Mouse (Mus musculus) gastrocnemius, adult 2 months (tissue): ENCODE data around the gene Ccdc9. TPM values are rescaled to one million over a fixed set of nuclear protein-coding genes. Genes with fewer than 3 reads are reported as not detected.
A peak's percentile ranks its signal among the peaks of the same experiment; 100 is the strongest.
"Not testable (repeated sequence)": the region's sequence is repeated elsewhere in the genome, so short reads cannot be mapped to it uniquely, and the experiment has no call there.

Experiments used
- DNase-seq: peaks from one replicate; pipeline ENCODE4 v3.0.0; 2022
- H3K27ac ChIP-seq: fragments of 200-600 bp; 2 replicates; pipeline ENCODE4 v1.8.1; 2022; ENCODE audit warnings: mild to moderate bottlenecking
- H3K4me3 ChIP-seq: fragments of 200-600 bp; 2 replicates; pipeline ENCODE4 v1.8.1; 2022; ENCODE audit warnings: mild to moderate bottlenecking, moderate library complexity
- CTCF ChIP-seq: fragments of 200-600 bp; IDR thresholded peaks from 2 replicates; pipeline ENCODE4 v1.8.1; 2022; ENCODE audit warnings: antibody characterized with exemption, mild to moderate bottlenecking, moderate library complexity
- intact Hi-C: fragments of 180-260 bp; cut with DNase I; formaldehyde crosslinking; loops from one replicate; pipeline ENCODE4 v1.15.1; 2025
- total RNA-seq, 2 experiments: library from RNA; stranded (reverse); gene quantifications; 2 replicates each; pipeline ENCODE4 v1.2.3; 2021

Ccdc9 gene
- total RNA-seq, 2 experiments from 2014 or later = 41.0 to 42.1 TPM

- no peak for DNase-seq
- no peak overlapping the region for H3K4me3 ChIP-seq
- no peak for TF ChIP-seq CTCF
- intact Hi-C loops = no loop called here
- no peak overlapping the region for H3K27ac ChIP-seq
Observed at GRCm38 (mm10) chr7:16274922-16275890, 11.4 kb downstream of the Ccdc9 start.

GRCm38 (mm10) chr7:16273766-16274140 lies 12.8 kb downstream of the Ccdc9 start:
- peak; percentile 62 for DNase-seq
- intact Hi-C loops = no loop called here
- H3K27ac ChIP-seq = peak overlapping the region; percentile 83
- H3K4me3 ChIP-seq = peak overlapping the region; percentile 88
- no peak for TF ChIP-seq CTCF

- peak; percentile 91 for DNase-seq
- peak within 1 kb of the TSS; percentile 88 for H3K4me3 ChIP-seq
- H3K27ac ChIP-seq = peak within 1 kb of the TSS; percentile 83
- no peak for TF ChIP-seq CTCF
- intact Hi-C loops = no loop called here
Observed at GRCm38 (mm10) chr7:16273081-16273765, 13.4 kb downstream of the Ccdc9 start, which contains the start of gene Inafm1. Gene Inafm1, minus strand, starts transcription at chr7:16273617.

- intact Hi-C loops = no loop called here
- Histone ChIP-seq H3K27ac (peak overlapping the region; percentile 83), H3K4me3 (peak overlapping the region; percentile 88)
- peak; percentile 76 for DNase-seq
- peak; percentile 12; the same call in 1 of the 2 replicates for TF ChIP-seq CTCF
Observed at GRCm38 (mm10) chr7:16272681-16273080, 13.9 kb downstream of the Ccdc9 start.

- TF ChIP-seq CTCF = no peak
- no peak for DNase-seq
- intact Hi-C loops = no loop called here
- Histone ChIP-seq H3K27ac (no peak overlapping the region), H3K4me3 (no peak overlapping the region)
Observed at GRCm38 (mm10) chr7:16271139-16271538, 15.5 kb downstream of the Ccdc9 start.

GRCm38 (mm10) chr7:16266593-16266992 lies 20.0 kb downstream of the Ccdc9 start:
- H3K27ac ChIP-seq, intact Hi-C loops, H3K4me3 ChIP-seq, DNase-seq: not testable (repeated sequence)

GRCm38 (mm10) chr7:16265856-16266255 lies 20.7 kb downstream of the Ccdc9 start:
- intact Hi-C loops = no loop called here
- TF ChIP-seq CTCF = no peak
- no peak for DNase-seq

GRCm38 (mm10) chr7:16263843-16264242 lies 22.8 kb downstream of the Ccdc9 start:
- intact Hi-C loops = loop anchor here (1.0 kb wide), 1 partner anchor 72 kb away; no protein-coding TSS in a partner anchor
- TF ChIP-seq CTCF = no peak
- Histone ChIP-seq H3K4me3 (no peak overlapping the region), H3K27ac (no peak overlapping the region)
- no peak for DNase-seq

More at GRCm38 (mm10) chr7:16265856-16266255, 20.7 kb downstream of the Ccdc9 start:
- Histone ChIP-seq H3K27ac (no peak overlapping the region), H3K4me3 (no peak overlapping the region)

- intact Hi-C loops = loop anchor here (1.0 kb wide), 1 partner anchor 71 kb away; no protein-coding TSS in a partner anchor
- DNase-seq = peak; percentile 81
- Histone ChIP-seq H3K4me3 (no peak overlapping the region), H3K27ac (no peak overlapping the region)
- peak; percentile 73 for TF ChIP-seq CTCF
Observed at GRCm38 (mm10) chr7:16263015-16263787, 23.4 kb downstream of the Ccdc9 start.

- Histone ChIP-seq H3K4me3 (no peak overlapping the region), H3K27ac (no peak overlapping the region)
- no peak for TF ChIP-seq CTCF
- intact Hi-C loops = no loop called here
- DNase-seq = no peak
Observed at GRCm38 (mm10) chr7:16261097-16261496, 25.5 kb downstream of the Ccdc9 start.

GRCm38 (mm10) chr7:16259110-16259590 lies 27.4 kb downstream of the Ccdc9 start, which contains the start of gene C5ar1:
Gene C5ar1, minus strand, starts transcription at chr7:16259540.
- Histone ChIP-seq H3K27ac (no peak within 1 kb of the TSS; the same call in 1 of the 2 replicates), H3K4me3 (peak within 1 kb of the TSS; percentile 44)
- intact Hi-C loops = no loop called here
- no peak for TF ChIP-seq CTCF
- DNase-seq = no peak

GRCm38 (mm10) chr7:16257830-16258229 lies 28.8 kb downstream of the Ccdc9 start:
- no peak for DNase-seq
- no peak for TF ChIP-seq CTCF
- Histone ChIP-seq H3K4me3 (peak overlapping the region; percentile 44), H3K27ac (peak overlapping the region; percentile 48)
- intact Hi-C loops = no loop called here

- DNase-seq, H3K4me3 ChIP-seq, intact Hi-C loops, H3K27ac ChIP-seq: not testable (repeated sequence)
Observed at GRCm38 (mm10) chr7:16255963-16256362, 30.6 kb downstream of the Ccdc9 start.
